Mouse (Mus musculus) megakaryocyte, embryonic 14.5 days (primary cell): ENCODE measurements at regions not wholly inside any gene's neighbourhood (a gene's known extent, or its start where the extent isn't known, plus 50 kb on each side); places are given as distances from the start of the nearest gene placed in this dataset.

Experiments used
- FLI1 ChIP-seq: IDR thresholded peaks from 2 replicates; pipeline ENCODE4 v1.6.1; 2012; ENCODE audit warnings: low read length, inconsistent platforms, mixed read lengths
- GATA1 ChIP-seq: IDR thresholded peaks from 3 replicates; pipeline ENCODE4 v1.6.1; 2012; ENCODE audit warnings: mixed read lengths, low read length, inconsistent platforms, borderline replicate concordance

DNA sequence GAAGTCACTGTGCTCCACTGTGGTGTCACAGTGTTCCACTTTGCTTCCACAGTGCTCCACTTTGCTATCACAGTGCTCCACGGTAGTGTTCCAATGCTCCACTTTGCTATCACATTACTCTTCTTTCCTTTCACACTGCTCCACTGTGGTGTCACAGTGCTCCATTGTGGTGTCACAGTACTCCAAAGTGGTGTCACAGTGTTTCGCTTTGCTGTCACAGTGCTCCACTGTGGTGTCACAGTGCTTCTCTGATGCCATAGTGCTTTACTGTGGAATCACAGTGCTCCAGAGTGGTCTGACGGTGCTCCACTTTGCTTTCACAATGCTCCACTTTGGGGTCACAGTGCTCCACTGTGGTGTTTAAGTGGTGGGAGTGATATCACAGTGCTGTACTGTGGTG is 71.4 kb upstream of the Trpm1 start:
- TF ChIP-seq GATA1: no peak
- TF ChIP-seq FLI1: no peak
